Mouse (Mus musculus) midbrain, embryonic 14.5 days (tissue): ENCODE measurements around the gene Lin7b. TPM values are rescaled to one million over a fixed set of nuclear protein-coding genes. Genes with fewer than 3 reads are reported as not detected.

Experiments
- ATAC-seq: fragments of 200-750 bp; cut with Nextera tagmentation; 2 replicates; pipeline ENCODE4 v1.8.0; 2017; ENCODE audit warnings: moderate number of reproducible peaks, moderate library complexity; ENCODE audit not compliant: low FRiP score, low TSS enrichment
- DNase-seq: peaks from one replicate; pipeline ENCODE4 v3.0.0-alpha.2; 2015
- H3K27ac ChIP-seq: fragments of 300-500 bp; sonication (generic); replicated peaks from 2 replicates; pipeline ENCODE4 v1.5.1; 2014; ENCODE audit warnings: mild to moderate bottlenecking, low read depth, low read length, moderate library complexity
- H3K27me3 ChIP-seq: fragments of 300-500 bp; sonication (generic); 2 replicates; pipeline ENCODE4 v1.6.1; 2014; ENCODE audit warnings: low read length, control low read depth, mixed read lengths; ENCODE audit not compliant: control insufficient read depth, insufficient read depth
- H3K36me3 ChIP-seq: fragments of 300-500 bp; sonication (generic); 2 replicates; pipeline ENCODE4 v1.6.1; 2014; ENCODE audit warnings: low read length, control low read depth; ENCODE audit not compliant: control insufficient read depth, insufficient read depth
- H3K4me1 ChIP-seq: fragments of 300-500 bp; sonication (generic); 2 replicates; pipeline ENCODE4 v1.6.1; 2014; ENCODE audit warnings: mild to moderate bottlenecking, antibody characterized with exemption, low read length, control low read depth; ENCODE audit not compliant: control insufficient read depth, insufficient read depth
- H3K4me2 ChIP-seq: fragments of 300-500 bp; sonication (generic); 2 replicates; pipeline ENCODE4 v1.6.1; 2014; ENCODE audit warnings: mild to moderate bottlenecking, low read length, moderate library complexity
- H3K4me3 ChIP-seq: fragments of 300-500 bp; sonication (generic); replicated peaks from 2 replicates; pipeline ENCODE4 v1.5.1; 2014; ENCODE audit warnings: low read depth, low read length
- H3K9ac ChIP-seq: fragments of 300-500 bp; sonication (generic); replicated peaks from 2 replicates; pipeline ENCODE4 v1.6.1; 2014; ENCODE audit warnings: mild to moderate bottlenecking, low read length, moderate library complexity
- H3K9me3 ChIP-seq: fragments of 300-500 bp; sonication (generic); 2 replicates; pipeline ENCODE4 v1.6.1; 2016; ENCODE audit warnings: low read length, control low read depth, mixed read lengths; ENCODE audit not compliant: control insufficient read depth
- WGBS: fragments of 180-500 bp; shearing (Covaris S2); extraction: QIAGEN DNeasy Blood & Tissue Kit; methylation state at CpG from one replicate; pipeline ENCODE4 v1.1.7; 2014; 5-methylcytosine and 5-hydroxymethylcytosine counted together
- polyA plus RNA-seq: library from polyadenylated mRNA; unstranded; fragments of >200 nt; fragmentation: Nextera tagmentation; extraction: Ambion mirVana; gene quantifications from 2 replicates; pipeline ENCODE4 v1.2.1, GENCODE M21; 2014

Gene Lin7b
- polyA plus RNA-seq, 1 experiment from 2014 or later = 11.6 TPM

DNA sequence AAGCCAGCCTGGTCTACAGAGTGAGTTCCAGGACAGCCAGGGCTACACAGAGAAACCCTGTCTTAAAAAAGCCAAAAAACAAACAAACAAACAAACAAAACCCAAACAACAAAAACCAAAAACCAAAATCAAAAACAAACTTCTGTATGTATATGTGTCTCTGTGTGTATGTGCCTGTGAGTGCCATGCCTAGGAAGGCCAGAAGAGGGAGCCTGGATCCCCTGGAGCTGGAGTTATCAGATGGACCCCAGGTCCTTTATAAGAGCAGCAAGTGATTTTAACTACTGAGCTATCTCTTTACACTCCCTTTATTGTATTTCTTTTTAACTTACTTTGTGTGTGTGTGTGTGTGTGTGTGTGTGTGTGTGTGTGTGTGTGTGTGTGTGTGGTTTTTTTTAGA, 44.6 kb downstream of the Lin7b start:
- ATAC-seq (no peak), DNase-seq (no peak)
- H3K9me3 ChIP-seq = no peaks in the 10 kb centered on the region
- no peak overlapping the region for H3K4me3 ChIP-seq
- H3K27me3 ChIP-seq = no peaks in the 10 kb centered on the region
- no peaks in the 10 kb centered on the region for H3K36me3 ChIP-seq
- H3K9ac ChIP-seq = no peak overlapping the region
- H3K4me2 ChIP-seq = no peak overlapping the region
- H3K4me1 ChIP-seq = no peaks in the 10 kb centered on the region
- H3K27ac ChIP-seq = no peak overlapping the region

DNA sequence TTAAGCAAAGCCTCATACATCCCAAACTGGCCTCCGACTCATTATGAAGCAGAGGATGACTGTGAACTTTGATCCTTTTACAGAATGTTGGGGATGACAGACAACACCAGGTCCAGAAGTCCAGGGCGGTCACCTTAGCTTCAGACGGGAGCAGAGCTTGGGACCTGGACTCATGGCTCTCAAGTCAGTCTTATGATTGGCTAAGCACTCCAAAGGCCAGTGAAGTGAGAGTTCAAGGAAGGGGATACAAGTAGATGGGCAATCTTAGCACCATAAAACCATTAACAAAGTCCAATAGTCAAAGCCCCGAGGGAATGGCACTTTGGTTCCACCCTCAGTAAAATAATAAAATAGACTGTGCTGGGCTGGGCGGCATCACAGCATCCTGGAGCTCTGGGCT, 47.3 kb downstream of the Lin7b start:
- no peaks in the 10 kb centered on the region for H3K9me3 ChIP-seq

DNA sequence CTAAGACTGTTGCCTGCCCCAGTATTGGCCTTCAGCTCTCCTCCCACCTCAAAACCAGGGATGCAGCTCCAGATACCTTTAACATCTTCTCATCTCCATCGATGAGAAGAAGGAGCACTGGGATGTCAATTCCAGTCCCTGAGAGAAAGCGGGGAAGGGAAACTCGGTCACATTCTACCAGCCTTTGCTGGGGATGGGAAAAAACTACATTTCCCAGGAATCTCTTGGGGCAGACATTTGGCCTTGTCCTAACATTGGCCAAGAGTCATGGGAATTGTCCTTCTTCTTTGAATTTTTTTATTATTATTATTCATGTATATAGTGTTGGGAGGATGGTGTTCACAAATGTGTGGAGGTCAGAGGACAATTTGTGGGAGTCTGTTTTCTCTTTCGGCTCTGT, 48.1 kb downstream of the Lin7b start:
- Histone ChIP-seq H3K27ac (no peak overlapping the region), H3K9me3 (no peaks in the 10 kb centered on the region), H3K9ac (no peak overlapping the region), H3K4me2 (no peak overlapping the region), H3K4me1 (no peaks in the 10 kb centered on the region), H3K4me3 (no peak overlapping the region), H3K27me3 (no peaks in the 10 kb centered on the region), H3K36me3 (no peaks in the 10 kb centered on the region)
- ATAC-seq (no peak), DNase-seq (no peak)
- 88% methylated on average over 4 of the region's 4 CpGs for WGBS

More for the DNA sequence above, 47.3 kb downstream of the Lin7b start:
- no peak for ATAC-seq
- no peaks in the 10 kb centered on the region for H3K27me3 ChIP-seq
- no peaks in the 10 kb centered on the region for H3K36me3 ChIP-seq
- no peak overlapping the region for H3K9ac ChIP-seq
- H3K4me1 ChIP-seq = no peaks in the 10 kb centered on the region
- WGBS = 95% methylated on average over 5 of the region's 5 CpGs
- DNase-seq = no peak
- no peak overlapping the region for H3K27ac ChIP-seq
- no peak overlapping the region for H3K4me2 ChIP-seq
- H3K4me3 ChIP-seq = no peak overlapping the region

Other genes with a start within 250 kb of the Lin7b start
- 915 and 960 TPM in 2 replicates for gene Rps11, start 246.1 kb downstream of the Lin7b start, polyA plus RNA-seq
- 746 and 846 TPM in 2 replicates for gene Rpl13a, start 241.8 kb downstream of the Lin7b start, polyA plus RNA-seq
- gene Gm45713, start 234.4 kb downstream of the Lin7b start, polyA plus RNA-seq = 0.53 TPM in 1 of 2 replicates, not detected in the other
- 0.50 and 1.4 TPM in 2 replicates for gene Flt3l, start 234.2 kb downstream of the Lin7b start, polyA plus RNA-seq
- 92.8 and 96.2 TPM in 2 replicates for gene Pih1d1, start 216.3 kb downstream of the Lin7b start, polyA plus RNA-seq
- gene Aldh16a1, start 216.0 kb downstream of the Lin7b start, polyA plus RNA-seq = 21.2 and 24.1 TPM in 2 replicates
- 0.39 and 0.62 TPM in 2 replicates for gene Slc17a7, start 206.6 kb downstream of the Lin7b start, polyA plus RNA-seq
- gene Gfy, start 191.0 kb downstream of the Lin7b start, polyA plus RNA-seq = not detected in 2 replicates
- gene Pth2, start 189.6 kb downstream of the Lin7b start, polyA plus RNA-seq = 0.68 and 1.4 TPM in 2 replicates
- gene Ccdc155, start 165.7 kb downstream of the Lin7b start, polyA plus RNA-seq = 0.33 and 0.34 TPM in 2 replicates
- gene Dkkl1, start 158.4 kb downstream of the Lin7b start, polyA plus RNA-seq = 2.4 and 2.7 TPM in 2 replicates
- gene Tead2, start 154.8 kb downstream of the Lin7b start, polyA plus RNA-seq = 38.4 and 59.7 TPM in 2 replicates
- gene Cd37, start 131.5 kb downstream of the Lin7b start, polyA plus RNA-seq = 0.76 and 1.0 TPM in 2 replicates
- 0.16 and 0.54 TPM in 2 replicates for gene Slc6a16, start 129.5 kb downstream of the Lin7b start, polyA plus RNA-seq
- gene Slc6a21, start 93.1 kb downstream of the Lin7b start, polyA plus RNA-seq = not detected in 2 replicates
- gene Trpm4, start 36.8 kb downstream of the Lin7b start, polyA plus RNA-seq = 8.4 and 9.5 TPM in 2 replicates
- not detected in 2 replicates for gene Hrc, start 35.3 kb downstream of the Lin7b start, polyA plus RNA-seq
- gene Ppfia3, start 3.6 kb downstream of the Lin7b start, polyA plus RNA-seq = 26.9 and 28.0 TPM in 2 replicates
- gene Snrnp70, start 25.2 kb upstream of the Lin7b start, polyA plus RNA-seq = 80.6 and 135 TPM in 2 replicates
- gene Kcna7, start 35.1 kb upstream of the Lin7b start, polyA plus RNA-seq = not detected in 2 replicates
- not detected in 2 replicates for gene Ntf5, start 43.1 kb upstream of the Lin7b start, polyA plus RNA-seq
- gene Lhb, start 50.2 kb upstream of the Lin7b start, polyA plus RNA-seq = 0.34 TPM in 1 of 2 replicates, not detected in the other
- gene Gys1, start 64.3 kb upstream of the Lin7b start, polyA plus RNA-seq = 15.5 TPM in 2 replicates
- 110 and 114 TPM in 2 replicates for gene Ruvbl2, start 67.5 kb upstream of the Lin7b start, polyA plus RNA-seq
- 5,898 and 6,785 TPM in 2 replicates for gene Ftl1, start 89.3 kb upstream of the Lin7b start, polyA plus RNA-seq
- gene Bax, start 96.3 kb upstream of the Lin7b start, polyA plus RNA-seq = 107 and 182 TPM in 2 replicates
- 0.13 and 0.32 TPM in 2 replicates for gene Tulp2, start 111.3 kb upstream of the Lin7b start, polyA plus RNA-seq
- gene Gm45808, start 116.2 kb upstream of the Lin7b start, polyA plus RNA-seq = not detected in 2 replicates
- 3.1 and 3.2 TPM in 2 replicates for gene Dhdh, start 118.2 kb upstream of the Lin7b start, polyA plus RNA-seq
- gene Nucb1, start 139.8 kb upstream of the Lin7b start, polyA plus RNA-seq = 86.5 and 89.5 TPM in 2 replicates
- gene Ppp1r15a, start 155.7 kb upstream of the Lin7b start, polyA plus RNA-seq = 9.5 and 10.2 TPM in 2 replicates
- 0.53 and 0.77 TPM in 2 replicates for gene Plekha4, start 155.7 kb upstream of the Lin7b start, polyA plus RNA-seq
- gene Hsd17b14, start 184.3 kb upstream of the Lin7b start, polyA plus RNA-seq = not detected in 2 replicates
- 14.9 and 16.9 TPM in 2 replicates for gene Bcat2, start 199.6 kb upstream of the Lin7b start, polyA plus RNA-seq
- not detected in 2 replicates for gene Fgf21, start 244.9 kb upstream of the Lin7b start, polyA plus RNA-seq
- not detected in 2 replicates for gene Fut1, start 246.7 kb upstream of the Lin7b start, polyA plus RNA-seq